Mouse (Mus musculus) CH12F3 (cell line): ENCODE measurements around the gene Nudt1.

Source experiments
- in situ Hi-C: fragments of 300-500 bp; cut with MboI; formaldehyde crosslinking; loops from 2 replicates; pipeline ENCODE4 v1.14.3; 2020; ENCODE audit warnings: low sequenced_read_pairs

Nudt1 gene

GRCm38 (mm10) chr5:140379299-140379698 lies 57.8 kb downstream of the Nudt1 start:
- in situ Hi-C loops = no loop called here

- in situ Hi-C loops = no loop called here
Observed at GRCm38 (mm10) chr5:140381156-140381555, 59.7 kb downstream of the Nudt1 start.

GRCm38 (mm10) chr5:140382688-140383087 lies 61.2 kb downstream of the Nudt1 start:
- in situ Hi-C loops = no loop called here

- in situ Hi-C loops = no loop called here
Observed at GRCm38 (mm10) chr5:140383559-140383958, 62.1 kb downstream of the Nudt1 start.

GRCm38 (mm10) chr5:140384462-140384861 lies 63.0 kb downstream of the Nudt1 start:
- in situ Hi-C loops = no loop called here

- in situ Hi-C loops = no loop called here
Observed at GRCm38 (mm10) chr5:140387236-140387635, 65.8 kb downstream of the Nudt1 start.
